Mouse (Mus musculus) Muller cell, postnatal 12 days (primary cell): Measurements from ENCODE around the gene Phkg2.
"Not testable (repeated sequence)": the region's sequence is repeated elsewhere in the genome, so short reads cannot be mapped to it uniquely, and the experiment has no call there.

ENCODE experiments used
- DNase-seq: peaks from one replicate; pipeline ENCODE4 v3.0.0-alpha.2; 2015; ENCODE audit errors: inconsistent ontology term

Gene Phkg2

GRCm38 (mm10) chr7:127602903-127603302 lies 29.8 kb downstream of the Phkg2 start:
- DNase-seq: no peak

- DNase-seq: no peak
Measured at GRCm38 (mm10) chr7:127604256-127604655, 31.1 kb downstream of the Phkg2 start.

DNA sequence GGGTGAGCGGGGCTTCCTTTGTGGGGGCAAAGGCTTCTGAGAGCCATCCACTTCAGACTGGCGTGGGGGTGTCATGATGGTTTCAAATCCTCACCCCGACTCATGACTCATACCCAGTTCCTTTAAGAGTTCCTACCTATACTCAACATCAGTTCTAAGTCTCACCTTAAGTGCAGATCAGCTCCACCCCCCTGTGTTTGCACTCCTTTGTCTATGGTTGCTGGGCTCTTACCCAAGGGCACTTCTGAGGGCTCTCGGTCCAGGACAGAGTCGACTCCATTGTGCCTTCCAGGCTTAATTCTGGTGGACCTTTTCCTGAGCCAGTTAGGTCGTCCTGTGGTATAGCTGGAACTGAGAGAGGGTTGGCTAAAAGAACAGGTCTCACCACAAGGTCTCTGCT lies 34.0 kb downstream of the Phkg2 start:
- no peak for DNase-seq

DNA sequence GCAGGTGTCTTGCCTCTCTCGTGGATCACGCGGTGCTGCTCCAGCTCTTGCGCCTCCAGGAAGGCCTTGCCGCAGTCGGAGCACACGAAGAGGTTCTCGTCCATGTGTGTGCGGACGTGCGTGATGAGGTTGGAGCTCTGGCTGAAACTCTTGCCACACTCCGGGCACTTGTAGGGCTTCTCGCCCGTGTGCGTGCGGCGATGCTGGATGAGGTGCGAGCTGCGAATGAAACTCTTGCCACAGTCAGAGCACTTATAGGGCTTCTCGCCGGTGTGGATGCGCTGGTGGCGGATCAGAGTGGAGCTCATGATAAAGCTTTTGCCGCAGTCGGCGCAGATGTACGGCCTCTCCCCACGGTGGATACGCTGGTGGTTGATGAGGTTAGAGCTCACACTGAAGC lies 37.9 kb downstream of the Phkg2 start:
- DNase-seq: no peak

DNA sequence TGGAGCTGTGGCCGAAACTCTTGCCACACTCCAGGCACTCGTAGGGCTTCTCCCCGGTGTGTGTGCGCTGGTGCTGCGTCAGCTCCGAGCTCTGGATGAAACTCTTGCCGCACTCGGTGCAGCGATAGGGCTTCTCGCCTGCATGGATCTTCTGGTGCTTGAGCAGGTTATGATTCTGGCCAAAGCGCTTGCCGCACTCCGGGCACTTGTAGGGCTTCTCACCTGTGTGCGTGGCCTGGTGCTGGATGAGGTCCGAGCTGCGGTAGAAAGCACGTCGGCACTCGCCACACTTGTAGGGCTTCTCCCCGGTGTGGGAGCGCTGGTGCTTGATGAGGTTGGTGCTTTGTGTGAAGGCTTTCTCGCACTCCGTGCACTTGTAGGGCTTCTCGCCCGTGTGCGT lies 38.4 kb downstream of the Phkg2 start:
- no peak for DNase-seq

GRCm38 (mm10) chr7:127613501-127613900 lies 40.4 kb downstream of the Phkg2 start:
- DNase-seq: no peak

DNA sequence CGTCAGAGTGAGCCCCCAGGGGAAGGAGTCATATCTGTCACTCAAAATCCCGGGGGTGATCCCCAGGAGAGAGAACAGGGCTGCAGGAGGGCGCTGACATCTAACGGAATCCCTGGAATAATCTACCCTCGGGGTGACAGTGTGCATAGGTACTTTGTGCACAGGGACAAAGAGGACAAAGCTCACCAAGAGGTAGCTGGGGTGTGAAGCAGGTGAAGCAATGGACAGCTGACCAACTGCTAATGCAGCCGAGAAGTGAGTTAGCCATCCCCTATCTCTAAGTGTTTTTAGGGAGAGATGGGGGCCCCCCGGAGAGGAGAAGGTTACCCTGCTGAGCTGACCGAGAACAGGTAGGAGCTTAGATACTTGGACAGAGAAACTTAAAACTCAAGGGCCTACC lies 41.0 kb downstream of the Phkg2 start:
- no peak for DNase-seq

- DNase-seq: peak; percentile 62
Measured at GRCm38 (mm10) chr7:127614511-127614890, 41.4 kb downstream of the Phkg2 start.

- DNase-seq: peak; percentile 87
Measured at GRCm38 (mm10) chr7:127614891-127615843, 42.0 kb downstream of the Phkg2 start, which contains the start of gene Zfp629. Gene Zfp629, minus strand, starts transcription at chr7:127615797.

DNA sequence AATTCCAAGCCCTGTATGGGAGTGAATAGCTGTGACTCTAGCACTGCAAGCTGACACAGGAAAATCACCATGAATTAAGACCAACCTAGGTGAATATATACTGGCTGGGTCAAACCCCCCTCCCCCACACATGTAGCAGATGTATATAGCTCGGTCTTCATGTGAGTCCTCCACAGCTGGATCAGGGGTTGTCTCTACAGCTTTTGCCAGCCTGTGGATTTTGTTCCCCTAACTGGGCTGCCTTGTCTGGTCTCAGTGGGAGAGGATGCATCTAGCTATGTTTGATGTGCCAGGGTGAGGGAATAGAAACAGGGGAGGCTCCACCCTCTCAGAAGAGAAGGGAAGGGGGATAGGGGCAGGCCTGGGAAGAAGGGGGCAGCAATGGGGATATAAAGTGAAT lies 43.2 kb downstream of the Phkg2 start:
- no peak for DNase-seq

- no peak for DNase-seq
Measured at GRCm38 (mm10) chr7:127616881-127617280, 43.7 kb downstream of the Phkg2 start.

DNA sequence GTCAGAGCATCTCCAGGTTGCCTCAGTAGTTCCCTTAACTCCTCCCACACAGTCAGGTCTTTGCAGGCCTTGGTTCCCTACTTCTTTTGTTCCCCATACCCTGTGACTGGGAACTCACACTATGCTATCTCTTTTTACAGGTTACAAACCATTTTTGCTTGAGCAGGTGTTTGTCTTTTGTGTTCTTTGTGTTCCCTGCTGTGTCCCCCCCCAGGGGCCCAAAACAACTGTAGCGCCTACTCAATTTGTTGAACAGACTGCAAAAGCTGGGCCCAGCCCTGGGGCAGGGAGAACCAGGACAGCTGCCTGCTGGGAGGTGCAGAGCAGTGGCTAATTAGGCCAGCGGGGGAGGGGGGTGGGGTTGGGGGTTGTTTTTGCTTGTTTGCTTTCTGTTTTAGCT lies 44.8 kb downstream of the Phkg2 start:
- no peak for DNase-seq

DNA sequence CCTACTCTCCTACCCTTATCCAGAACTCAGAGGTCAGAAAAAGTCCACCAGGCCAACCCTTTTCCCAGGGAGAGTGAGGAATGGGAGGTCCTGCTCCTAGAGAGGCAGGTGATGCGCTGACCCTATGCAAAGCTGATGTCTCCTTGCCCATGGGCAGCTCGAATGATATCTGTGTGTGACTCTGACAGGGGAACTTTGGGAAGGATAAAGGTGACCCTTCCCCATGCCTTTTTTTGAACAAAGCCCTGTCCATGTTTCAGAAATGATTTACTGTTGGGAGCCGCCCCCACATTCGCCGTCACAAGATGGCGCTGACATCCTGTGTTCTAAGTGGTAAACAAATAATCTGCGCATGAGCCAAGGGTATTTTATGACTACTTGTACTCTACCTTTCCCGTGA lies 45.3 kb downstream of the Phkg2 start:
- not testable (repeated sequence) for DNase-seq

- no peak for DNase-seq
Measured at GRCm38 (mm10) chr7:127626039-127626438, 52.9 kb downstream of the Phkg2 start.

DNA sequence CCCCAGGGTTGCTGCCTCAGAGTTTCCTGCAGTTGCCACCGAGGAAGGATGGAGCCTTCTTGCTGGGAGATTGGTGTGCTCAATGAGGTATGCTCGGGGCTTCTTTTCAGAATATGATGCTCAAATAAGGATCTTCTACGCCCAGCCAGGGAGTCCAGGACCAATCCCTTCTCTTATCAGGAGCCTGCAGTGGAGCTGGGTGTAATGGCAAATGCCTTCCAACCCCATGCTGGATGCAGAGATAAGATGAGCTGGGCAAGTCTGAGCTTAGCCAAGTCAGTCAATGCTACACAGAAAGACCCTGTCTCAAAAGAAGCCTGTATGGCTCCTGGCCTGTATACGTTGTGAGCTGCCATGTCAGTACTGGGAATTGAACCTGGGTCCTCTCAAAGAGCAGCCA lies 53.3 kb downstream of the Phkg2 start:
- no peak for DNase-seq

DNA sequence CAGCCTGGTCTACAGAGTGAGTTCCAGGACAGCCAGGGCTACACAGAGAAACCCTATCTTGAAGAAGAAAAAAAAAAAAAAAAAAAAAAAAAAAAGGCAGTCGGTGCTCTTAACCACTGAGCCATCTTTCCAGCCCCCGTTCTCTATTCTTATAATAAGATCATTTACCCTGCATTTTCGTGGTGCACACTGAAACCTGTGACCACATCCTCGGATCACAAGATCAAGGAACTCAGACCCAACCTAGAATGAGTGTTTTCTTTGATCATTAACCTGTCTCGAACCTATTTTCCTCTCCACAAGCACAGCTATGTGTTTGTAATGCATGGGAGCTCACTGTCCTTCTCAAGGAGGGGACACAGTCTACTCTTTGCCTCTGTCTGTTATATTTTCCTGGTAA lies 55.5 kb downstream of the Phkg2 start:
- no peak for DNase-seq

DNA sequence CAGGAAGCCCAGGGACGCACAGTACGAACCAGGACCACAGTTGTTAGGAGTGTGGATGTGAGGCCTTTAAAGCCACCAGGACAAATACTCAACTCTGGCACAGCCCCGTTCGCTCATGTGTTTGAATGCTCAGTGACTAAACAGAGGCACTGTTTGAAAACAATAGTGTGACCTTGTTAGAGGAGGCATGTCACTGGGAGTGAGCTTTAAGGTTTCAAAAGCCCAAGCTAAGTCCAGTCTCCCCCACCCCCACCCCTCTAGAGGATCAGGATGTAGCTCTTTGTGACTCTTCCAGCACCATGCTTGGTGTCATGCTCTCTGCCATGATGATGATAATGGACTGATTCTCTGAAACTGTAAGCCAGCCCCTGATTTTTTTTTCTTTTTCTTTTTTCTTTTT lies 58.3 kb downstream of the Phkg2 start:
- DNase-seq: no peak
